Mouse (Mus musculus) MEL (cell line): ENCODE measurements around the gene Acrbp.

ENCODE experiments used
- CHD1 ChIP-seq: IDR thresholded peaks from 2 replicates; pipeline ENCODE4 v1.6.1; 2012; ENCODE audit warnings: low read depth, mild to moderate bottlenecking, inconsistent platforms, low read length, improper control_type of control experiment
- POLR2A ChIP-seq, 2 experiments: IDR thresholded peaks; 2 replicates each; pipeline ENCODE4 v1.6.1; 2011 to 2012; ENCODE audit warnings: low read length in 2 of 2, mild to moderate bottlenecking in 2 of 2, control low read depth in 1 of 2, improper control_type of control experiment in 1 of 2, low read depth in 1 of 2, moderate library complexity in 1 of 2; ENCODE audit not compliant: control insufficient read depth in 1 of 2, insufficient read depth in 1 of 2, poor library complexity in 1 of 2
- ZNF384 ChIP-seq: IDR thresholded peaks from 2 replicates; pipeline ENCODE4 v1.6.1; 2012; ENCODE audit warnings: low read depth, mild to moderate bottlenecking, inconsistent platforms, low read length, improper control_type of control experiment

DNA sequence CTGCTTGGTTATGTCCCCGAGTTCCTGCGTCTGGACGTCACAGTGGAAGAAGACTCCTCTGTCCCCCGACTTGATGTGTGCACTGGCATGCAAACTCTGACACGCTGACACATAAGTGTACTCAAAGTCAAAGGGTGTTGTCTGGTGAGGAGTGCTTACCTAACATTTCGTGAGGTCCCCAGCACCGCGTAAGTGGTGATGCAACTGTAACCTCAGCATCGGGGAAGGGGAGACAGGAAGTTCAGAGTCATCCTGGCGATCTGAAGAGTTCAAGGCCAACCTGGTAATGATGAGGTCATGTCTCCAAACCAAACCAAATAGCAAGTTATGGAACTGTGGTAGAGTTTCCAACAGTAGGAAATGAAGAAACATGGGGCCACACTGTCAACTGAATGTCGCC lies 63.1 kb downstream of the Acrbp start:
- no peak for TF ChIP-seq ZNF384
- TF ChIP-seq CHD1 = no peak
- no peak for TF ChIP-seq POLR2A (IDR thresholded peaks at IDR 0.05; ENCODE audit: control insufficient read depth in 1 of 2, insufficient read depth in 1 of 2, low read depth in 1 of 2, low read length in 2 of 2, poor library complexity in 1 of 2)
